Mouse (Mus musculus): ENCODE results near the gene Sugct.

Gene Sugct

GRCm38 (mm10) chr13:17694911-17695699 is at the start of gene Sugct, which contains the start of gene Mplkip:
TSS of gene Sugct (minus strand) at chr13:17695553.
TSS of gene Mplkip (plus strand) at chr13:17695192.
- peak; percentile 100 for DNase-seq

- DNase-seq, result no peak
These were observed 33.4 kb upstream of the Sugct start for GRCm38 (mm10) chr13:17728798-17729197.

- DNase-seq, result no peak
These were observed 32.6 kb upstream of the Sugct start for GRCm38 (mm10) chr13:17727922-17728321.

- DNase-seq, result no peak
These were observed 22.0 kb upstream of the Sugct start for GRCm38 (mm10) chr13:17717357-17717756.

- DNase-seq, result no peak
These were observed 13.5 kb upstream of the Sugct start for GRCm38 (mm10) chr13:17708784-17709311.

GRCm38 (mm10) chr13:17705188-17705826 is 10.0 kb upstream of the Sugct start:
- no peak for DNase-seq

GRCm38 (mm10) chr13:17702311-17702710 is 7.0 kb upstream of the Sugct start:
- no peak for DNase-seq

GRCm38 (mm10) chr13:17701322-17701721 is 6.0 kb upstream of the Sugct start:
- no peak for DNase-seq

- DNase-seq, result no peak
These were observed 4.8 kb upstream of the Sugct start for GRCm38 (mm10) chr13:17700090-17700715.

GRCm38 (mm10) chr13:17695898-17696580 is 686 bp upstream of the Sugct start:
- no peak for DNase-seq

- peak; percentile 80 for DNase-seq
These were observed 939 bp downstream of the Sugct start for GRCm38 (mm10) chr13:17694414-17694813.

GRCm38 (mm10) chr13:17693816-17694215 is 1.5 kb downstream of the Sugct start:
- peak; percentile 57 for DNase-seq

- DNase-seq, result no peak
These were observed 3.9 kb downstream of the Sugct start for GRCm38 (mm10) chr13:17691436-17691835.

GRCm38 (mm10) chr13:17690686-17691085 is 4.7 kb downstream of the Sugct start:
- no peak for DNase-seq

GRCm38 (mm10) chr13:17689461-17689860 is 5.9 kb downstream of the Sugct start:
- no peak for DNase-seq

GRCm38 (mm10) chr13:17671122-17671521 is 24.2 kb downstream of the Sugct start:
- no peak for DNase-seq

GRCm38 (mm10) chr13:17667380-17667779 is 28.0 kb downstream of the Sugct start:
- no peak for DNase-seq

- no peak for DNase-seq
These were observed 53.1 kb downstream of the Sugct start for GRCm38 (mm10) chr13:17642294-17642693.

- no peak for DNase-seq
These were observed 57.3 kb downstream of the Sugct start for GRCm38 (mm10) chr13:17638008-17638407.

- DNase-seq, result no peak
These were observed 68.2 kb downstream of the Sugct start for GRCm38 (mm10) chr13:17627108-17627507.

GRCm38 (mm10) chr13:17624976-17625375 is 70.4 kb downstream of the Sugct start:
- no peak for DNase-seq

GRCm38 (mm10) chr13:17606217-17606616 is 89.1 kb downstream of the Sugct start:
- no peak for DNase-seq

- no peak for DNase-seq
These were observed 90.7 kb downstream of the Sugct start for GRCm38 (mm10) chr13:17604670-17605069.
